Mouse (Mus musculus): ENCODE measurements around the gene Slc25a34.

Gene Slc25a34

GRCm38 (mm10) chr4:141623666-141624065 is at the start of gene Slc25a34:
Slc25a34 (minus strand) TSS chr4:141623821.
- no peak for DNase-seq

- no peak for DNase-seq
These were observed 48.7 kb upstream of the Slc25a34 start for GRCm38 (mm10) chr4:141672325-141672724.

- no peak for DNase-seq
These were observed 47.8 kb upstream of the Slc25a34 start for GRCm38 (mm10) chr4:141671389-141671788.

GRCm38 (mm10) chr4:141669898-141670712 is 46.5 kb upstream of the Slc25a34 start:
- no peak for DNase-seq

GRCm38 (mm10) chr4:141664799-141665198 is 41.2 kb upstream of the Slc25a34 start, which contains the start of gene Plekhm2:
Plekhm2 (minus strand) TSS chr4:141664899.
- DNase-seq = no peak

- DNase-seq = peak; percentile 58 to 61
These were observed 40.6 kb upstream of the Slc25a34 start for GRCm38 (mm10) chr4:141664011-141664745.

GRCm38 (mm10) chr4:141663122-141663931 is 39.7 kb upstream of the Slc25a34 start:
- peak; percentile 15 to 21 for DNase-seq

- DNase-seq = no peak
These were observed 37.3 kb upstream of the Slc25a34 start for GRCm38 (mm10) chr4:141660884-141661283.

GRCm38 (mm10) chr4:141659739-141660138 is 36.1 kb upstream of the Slc25a34 start:
- peak in 1 of 2 experiments; percentile 11 for DNase-seq

- no peak for DNase-seq
These were observed 35.3 kb upstream of the Slc25a34 start for GRCm38 (mm10) chr4:141658846-141659484.

GRCm38 (mm10) chr4:141656932-141657331 is 33.3 kb upstream of the Slc25a34 start:
- DNase-seq = no peak

- no peak for DNase-seq
These were observed 32.4 kb upstream of the Slc25a34 start for GRCm38 (mm10) chr4:141655908-141656608.

- DNase-seq = no peak
These were observed 30.9 kb upstream of the Slc25a34 start for GRCm38 (mm10) chr4:141654509-141654908.

GRCm38 (mm10) chr4:141653813-141654212 is 30.2 kb upstream of the Slc25a34 start:
- no peak for DNase-seq

GRCm38 (mm10) chr4:141653044-141653443 is 29.4 kb upstream of the Slc25a34 start:
- no peak for DNase-seq

- no peak for DNase-seq
These were observed 28.3 kb upstream of the Slc25a34 start for GRCm38 (mm10) chr4:141651944-141652343.

GRCm38 (mm10) chr4:141651286-141651685 is 27.7 kb upstream of the Slc25a34 start:
- DNase-seq = no peak

GRCm38 (mm10) chr4:141649244-141649643 is 25.6 kb upstream of the Slc25a34 start:
- no peak for DNase-seq

- no peak for DNase-seq
These were observed 24.6 kb upstream of the Slc25a34 start for GRCm38 (mm10) chr4:141648262-141648661.

- DNase-seq = no peak
These were observed 23.6 kb upstream of the Slc25a34 start for GRCm38 (mm10) chr4:141647187-141647586.

GRCm38 (mm10) chr4:141645988-141646387 is 22.4 kb upstream of the Slc25a34 start:
- DNase-seq = no peak

All from B cell, adult 2 months (primary cell).